Mouse (Mus musculus) neural tube, embryonic 14.5 days (tissue): ENCODE data around the gene Slco2a1. TPM values are rescaled to one million over a fixed set of nuclear protein-coding genes. Genes with fewer than 3 reads are reported as not detected.

ENCODE experiments used
- ATAC-seq: fragments of 200-750 bp; cut with Nextera tagmentation; 2 replicates; pipeline ENCODE4 v1.8.0; 2017; ENCODE audit warnings: low read depth, mild to moderate bottlenecking, moderate TSS enrichment, moderate library complexity
- H3K27ac ChIP-seq: fragments of 300-500 bp; sonication (generic); 2 replicates; pipeline ENCODE4 v1.5.1; 2014; ENCODE audit warnings: low read depth, mild to moderate bottlenecking, control low read depth, low read length, moderate library complexity, mixed read lengths
- H3K27me3 ChIP-seq: fragments of 300-500 bp; sonication (generic); 2 replicates; pipeline ENCODE4 v1.6.1; 2014; ENCODE audit warnings: low read length; ENCODE audit not compliant: control insufficient read depth, insufficient read depth
- H3K36me3 ChIP-seq: fragments of 300-500 bp; sonication (generic); 2 replicates; pipeline ENCODE4 v1.6.1; 2014; ENCODE audit warnings: low read length, mixed read lengths; ENCODE audit not compliant: control insufficient read depth, insufficient read depth
- H3K4me1 ChIP-seq: fragments of 300-500 bp; sonication (generic); 2 replicates; pipeline ENCODE4 v1.6.1; 2014; ENCODE audit warnings: low read length; ENCODE audit not compliant: control insufficient read depth, insufficient read depth
- H3K4me2 ChIP-seq: fragments of 300-500 bp; sonication (generic); 2 replicates; pipeline ENCODE4 v1.6.1; 2014; ENCODE audit warnings: mild to moderate bottlenecking, low read depth, low read length, control low read depth
- H3K4me3 ChIP-seq: fragments of 300-500 bp; sonication (generic); 2 replicates; pipeline ENCODE4 v1.5.1; 2014; ENCODE audit warnings: low read depth, low read length, control low read depth, mixed read lengths
- H3K9ac ChIP-seq: fragments of 300-500 bp; sonication (generic); replicated peaks from 2 replicates; pipeline ENCODE4 v1.6.1; 2014; ENCODE audit warnings: low read depth, mild to moderate bottlenecking, control low read depth, low read length, mixed read lengths
- H3K9me3 ChIP-seq: fragments of 300-500 bp; sonication (generic); 2 replicates; pipeline ENCODE4 v1.6.1; 2016; ENCODE audit warnings: low read length; ENCODE audit not compliant: control insufficient read depth
- WGBS: fragments of 180-500 bp; shearing (Covaris S2); extraction: QIAGEN DNeasy Blood & Tissue Kit; methylation state at CpG from one replicate; pipeline ENCODE4 v1.1.7; 2014; 5-methylcytosine and 5-hydroxymethylcytosine counted together
- polyA plus RNA-seq: library from polyadenylated mRNA; unstranded; fragments of >200 nt; fragmentation: Nextera tagmentation; extraction: Ambion mirVana; gene quantifications from 2 replicates; pipeline ENCODE4 v1.2.1, GENCODE M21; 2014

The Slco2a1 gene
- polyA plus RNA-seq, 1 experiment from 2014 or later: 1.0 TPM

DNA sequence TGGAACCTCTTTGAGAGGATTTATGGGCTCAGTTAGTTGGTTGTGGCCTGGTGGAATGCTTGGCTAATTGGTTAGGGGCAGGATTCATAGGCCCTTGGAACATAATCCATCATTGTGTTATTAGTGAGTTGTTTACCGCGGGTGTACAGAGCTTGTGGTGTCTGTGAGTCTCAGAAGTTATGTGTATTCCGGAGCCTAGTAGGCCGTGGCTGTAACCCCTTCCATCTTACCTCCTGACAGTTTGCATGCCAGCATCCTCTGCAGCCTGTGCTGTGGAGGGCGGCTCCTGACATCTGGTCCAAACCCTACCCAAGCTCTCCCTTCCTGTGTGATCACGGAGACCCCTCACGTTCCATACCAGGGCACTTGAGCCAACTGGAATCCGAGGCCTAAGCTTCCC is 125.8 kb downstream of the Slco2a1 start:
- no peak overlapping the region for H3K9ac ChIP-seq
- no peak overlapping the region for H3K27ac ChIP-seq
- peaks cover 25% of the 10 kb centered on the region for H3K4me1 ChIP-seq
- peak overlapping the region; percentile 68 for H3K4me3 ChIP-seq
- H3K27me3 ChIP-seq: no peaks in the 10 kb centered on the region
- peak overlapping the region; percentile 92 for H3K4me2 ChIP-seq
- no peak for ATAC-seq
- WGBS: 65% methylated on average over 8 of the region's 8 CpGs
- no peaks in the 10 kb centered on the region for H3K36me3 ChIP-seq
- H3K9me3 ChIP-seq: no peaks in the 10 kb centered on the region

DNA sequence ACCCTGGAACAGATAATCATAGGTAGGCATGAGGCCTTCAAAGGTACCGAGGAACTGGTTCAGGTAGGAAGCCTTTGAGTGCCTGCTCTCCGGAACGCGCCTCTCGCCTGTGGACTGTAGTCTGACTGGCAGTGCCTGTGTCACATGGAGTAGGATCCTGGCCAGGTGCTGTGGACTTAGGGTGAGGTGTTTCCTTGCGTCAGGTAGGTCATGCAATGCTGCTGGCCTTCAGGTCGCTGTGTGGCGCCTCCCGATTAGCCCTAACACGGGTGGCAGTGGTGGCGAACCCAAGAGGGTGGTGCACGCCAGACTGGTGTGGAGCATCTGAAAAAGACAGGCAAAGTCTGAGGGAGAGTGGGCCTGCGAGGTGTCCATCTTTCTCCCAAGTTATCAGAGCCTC is 126.4 kb downstream of the Slco2a1 start:
- H3K9ac ChIP-seq: no peak overlapping the region
- 90% methylated on average over 13 of the region's 13 CpGs for WGBS
- no peaks in the 10 kb centered on the region for H3K36me3 ChIP-seq
- peak overlapping the region; percentile 92; the same call in 1 of the 2 replicates for H3K4me2 ChIP-seq
- H3K4me1 ChIP-seq: peaks cover 23% of the 10 kb centered on the region
- no peaks in the 10 kb centered on the region for H3K27me3 ChIP-seq
- no peak for ATAC-seq
- H3K4me3 ChIP-seq: no peak overlapping the region
- no peaks in the 10 kb centered on the region for H3K9me3 ChIP-seq
- H3K27ac ChIP-seq: no peak overlapping the region

DNA sequence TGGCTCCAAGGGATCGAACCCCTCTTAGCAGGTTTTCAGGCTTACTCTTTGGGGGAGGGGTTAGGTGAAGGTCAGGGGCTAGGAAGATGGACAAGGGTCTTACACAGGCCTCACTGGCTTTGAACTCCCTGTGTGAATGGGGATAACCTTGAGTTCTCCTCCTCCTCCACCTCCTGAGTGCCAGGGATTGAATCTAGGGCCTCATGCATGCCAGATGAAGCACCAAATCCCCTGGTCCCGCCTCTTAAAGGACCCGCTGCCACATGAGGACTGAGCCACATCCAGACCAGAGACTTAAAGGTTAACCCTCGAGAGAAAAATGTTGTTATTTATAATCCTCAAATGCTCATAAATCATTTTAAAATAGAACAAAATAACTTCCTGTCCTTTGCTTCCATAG is 128.4 kb downstream of the Slco2a1 start:
- H3K36me3 ChIP-seq: no peaks in the 10 kb centered on the region
- H3K4me3 ChIP-seq: no peak overlapping the region
- H3K27ac ChIP-seq: no peak overlapping the region
- no peak overlapping the region for H3K4me2 ChIP-seq
- 87% methylated on average over 4 of the region's 4 CpGs for WGBS
- H3K27me3 ChIP-seq: no peaks in the 10 kb centered on the region
- no peaks in the 10 kb centered on the region for H3K9me3 ChIP-seq
- ATAC-seq: no peak
- no peak overlapping the region for H3K9ac ChIP-seq
- peaks cover 15% of the 10 kb centered on the region for H3K4me1 ChIP-seq

DNA sequence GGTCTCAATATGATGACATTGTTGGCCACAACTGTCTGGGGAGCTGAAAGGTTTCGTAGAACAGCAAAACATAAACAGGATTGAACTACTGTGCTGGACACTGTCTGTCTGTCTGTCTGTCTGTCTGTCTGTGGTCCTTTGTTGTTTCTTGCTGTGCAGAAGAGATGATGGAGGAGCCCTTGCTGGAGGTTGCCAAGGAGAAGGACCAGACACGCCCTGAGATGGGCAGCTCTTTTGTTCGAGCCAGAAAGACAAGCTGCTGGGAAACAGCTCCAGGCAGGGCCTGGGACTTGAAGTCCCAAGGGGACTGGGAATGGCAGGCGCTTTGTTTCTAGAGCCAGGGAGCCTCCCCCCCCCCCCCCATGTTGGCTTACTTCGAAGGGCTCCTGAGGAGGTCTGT is 129.0 kb downstream of the Slco2a1 start:
- no peak for ATAC-seq
- Histone ChIP-seq H3K36me3 (no peaks in the 10 kb centered on the region), H3K9me3 (no peaks in the 10 kb centered on the region), H3K4me3 (no peak overlapping the region), H3K4me1 (peaks cover 15% of the 10 kb centered on the region), H3K27ac (no peak overlapping the region), H3K4me2 (no peak overlapping the region), H3K9ac (no peak overlapping the region), H3K27me3 (no peaks in the 10 kb centered on the region)
- 20% methylated on average over 5 of the region's 5 CpGs for WGBS

DNA sequence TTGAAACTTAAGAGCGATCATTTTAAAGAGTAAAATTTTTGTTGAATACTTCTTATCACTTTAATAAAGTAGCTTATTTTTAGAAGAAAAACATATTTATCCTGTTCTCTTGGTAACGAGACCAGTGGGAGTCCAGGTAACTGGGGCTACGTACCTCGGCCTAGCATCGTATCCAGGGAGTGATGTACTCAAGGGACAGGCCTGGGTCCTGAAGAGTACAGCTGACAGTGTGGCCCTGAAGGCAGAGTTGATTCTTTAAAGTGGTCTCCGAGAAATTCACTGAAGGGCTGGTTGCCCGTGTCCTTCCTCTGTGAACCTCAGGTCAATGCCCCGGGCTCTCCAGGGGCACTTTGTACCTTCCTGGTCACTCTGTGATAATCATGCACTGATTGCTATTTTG is 129.4 kb downstream of the Slco2a1 start:
- peaks cover 15% of the 10 kb centered on the region for H3K4me1 ChIP-seq

DNA sequence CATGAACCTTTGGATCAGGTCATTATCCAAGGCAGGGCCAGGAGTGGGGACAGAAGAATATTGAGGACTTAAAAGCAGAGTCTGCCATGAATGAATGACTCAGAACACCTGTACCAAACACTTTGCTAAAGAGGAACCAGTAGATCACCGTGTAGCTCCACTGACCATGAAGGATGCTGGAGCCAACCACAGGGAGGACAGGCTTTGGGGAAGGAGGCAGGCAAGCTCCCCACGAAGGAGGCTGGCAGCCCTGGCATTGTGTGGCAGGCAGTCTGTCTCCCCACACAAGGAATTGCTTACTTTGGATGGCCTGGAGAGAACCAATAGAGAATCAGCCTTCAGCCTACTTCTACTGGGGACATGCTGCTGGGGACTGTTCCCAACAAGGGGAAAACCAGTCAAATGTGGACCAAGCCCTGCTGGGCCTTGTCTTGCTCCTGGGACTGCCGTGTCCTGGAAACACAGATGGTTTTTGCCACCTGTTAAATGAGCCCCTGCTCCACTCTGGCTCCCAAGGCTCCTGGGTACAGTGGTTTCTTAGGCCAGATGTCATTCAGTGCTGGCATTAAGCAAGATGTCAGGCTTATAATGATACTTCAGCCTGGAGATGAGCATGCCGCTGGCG is 130.3 kb downstream of the Slco2a1 start:
- no peak overlapping the region for H3K4me3 ChIP-seq
- H3K4me2 ChIP-seq: no peak overlapping the region
- peaks cover 10% of the 10 kb centered on the region for H3K4me1 ChIP-seq
- no peak overlapping the region for H3K9ac ChIP-seq
- no peaks in the 10 kb centered on the region for H3K9me3 ChIP-seq
- H3K27me3 ChIP-seq: no peaks in the 10 kb centered on the region
- no peak for ATAC-seq
- H3K27ac ChIP-seq: peak overlapping the region; percentile 7; the same call in 1 of the 2 replicates
- 88% methylated on average over 5 of the region's 5 CpGs for WGBS
- no peaks in the 10 kb centered on the region for H3K36me3 ChIP-seq

More for the DNA sequence above, 129.4 kb downstream of the Slco2a1 start:
- no peak overlapping the region for H3K9ac ChIP-seq
- no peaks in the 10 kb centered on the region for H3K9me3 ChIP-seq
- no peaks in the 10 kb centered on the region for H3K27me3 ChIP-seq
- no peak for ATAC-seq
- H3K4me3 ChIP-seq: no peak overlapping the region
- no peaks in the 10 kb centered on the region for H3K36me3 ChIP-seq
- 78% methylated on average over 8 of the region's 8 CpGs for WGBS
- H3K27ac ChIP-seq: no peak overlapping the region
- H3K4me2 ChIP-seq: no peak overlapping the region

DNA sequence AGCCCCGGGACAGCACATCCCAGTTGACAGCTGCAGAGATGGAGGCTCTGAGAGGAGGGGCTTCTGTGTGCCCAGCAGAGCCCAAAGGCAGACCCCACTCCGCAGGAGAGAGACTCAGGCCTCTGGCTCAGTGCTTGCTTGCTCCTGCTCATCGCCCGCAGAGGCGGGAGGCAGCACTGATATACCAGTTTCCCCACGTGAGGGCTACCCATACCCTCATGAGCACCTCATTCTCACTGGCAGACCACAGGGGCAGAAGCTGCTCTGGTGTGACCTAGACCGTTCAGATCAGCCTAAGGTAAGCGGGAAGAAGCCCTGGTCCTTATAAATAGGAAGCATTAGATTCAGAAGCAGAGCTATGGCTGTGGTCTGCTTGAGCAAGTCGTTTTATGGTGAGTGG is 131.3 kb downstream of the Slco2a1 start:
- Histone ChIP-seq H3K4me1 (no peaks in the 10 kb centered on the region; the same call in 1 of the 2 replicates), H3K36me3 (no peaks in the 10 kb centered on the region), H3K4me3 (no peak overlapping the region), H3K27ac (peak overlapping the region; percentile 22; the same call in 1 of the 2 replicates), H3K9ac (no peak overlapping the region), H3K9me3 (no peaks in the 10 kb centered on the region), H3K27me3 (no peaks in the 10 kb centered on the region), H3K4me2 (no peak overlapping the region)
- peak; percentile 20; the same call in 1 of the 2 replicates for ATAC-seq
- WGBS: 79% methylated on average over 9 of the region's 9 CpGs

DNA sequence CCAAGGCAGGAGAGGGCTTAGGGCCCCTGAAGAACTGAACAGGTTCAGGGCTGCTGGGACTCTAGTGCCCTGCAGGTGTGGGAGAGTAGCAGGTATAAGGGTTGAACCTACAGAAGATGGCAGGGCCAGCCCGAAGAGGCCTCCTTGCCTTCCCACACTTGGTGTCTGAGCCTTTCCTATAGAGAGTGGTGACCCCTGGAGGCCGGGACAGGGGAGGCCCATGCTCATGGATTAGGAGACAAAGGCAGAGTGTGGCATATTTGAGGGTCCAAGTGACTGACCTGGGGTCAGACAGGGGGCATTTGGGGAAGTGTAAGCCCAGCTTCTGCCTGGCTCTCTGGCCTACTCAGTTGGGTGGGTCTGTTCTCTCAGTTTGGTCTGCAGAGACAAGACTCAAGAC is 131.7 kb downstream of the Slco2a1 start:
- Histone ChIP-seq H3K4me2 (no peak overlapping the region), H3K36me3 (no peaks in the 10 kb centered on the region), H3K9me3 (no peaks in the 10 kb centered on the region), H3K27ac (0 out of 2 replicates have a peak overlapping the region, but pooled peaks have one; percentile 22), H3K27me3 (no peaks in the 10 kb centered on the region), H3K4me1 (no peaks in the 10 kb centered on the region; the same call in 1 of the 2 replicates), H3K4me3 (no peak overlapping the region), H3K9ac (no peak overlapping the region)
- no peak; the same call in 1 of the 2 replicates for ATAC-seq
- 55% methylated on average over 2 of the region's 2 CpGs for WGBS

DNA sequence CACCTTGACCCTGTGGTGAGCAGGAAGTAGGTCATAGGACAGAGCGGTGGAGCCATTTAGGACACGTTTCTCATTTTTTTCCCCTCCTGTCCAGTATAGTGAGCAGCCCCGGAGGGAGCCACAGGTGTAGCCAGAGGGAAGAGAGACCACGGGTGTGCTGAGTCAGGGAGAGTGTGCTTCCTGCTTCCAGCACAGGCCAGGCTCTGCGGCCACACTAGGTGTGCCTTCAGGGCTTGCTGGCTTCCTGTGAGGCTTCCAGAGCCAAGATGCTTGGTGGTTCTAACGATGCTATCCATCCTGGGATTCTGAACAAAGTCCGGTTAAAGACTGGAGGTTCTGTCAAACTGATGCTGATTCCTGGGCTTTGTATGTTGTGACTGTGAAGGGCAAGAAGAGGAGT is 133.0 kb downstream of the Slco2a1 start:
- no peaks in the 10 kb centered on the region for H3K4me1 ChIP-seq
- no peak overlapping the region for H3K27ac ChIP-seq
- ATAC-seq: no peak
- no peak overlapping the region for H3K9ac ChIP-seq
- H3K27me3 ChIP-seq: no peaks in the 10 kb centered on the region
- H3K9me3 ChIP-seq: no peaks in the 10 kb centered on the region
- WGBS: 92% methylated on average over 7 of the region's 7 CpGs
- no peak overlapping the region for H3K4me3 ChIP-seq
- no peaks in the 10 kb centered on the region for H3K36me3 ChIP-seq
- no peak overlapping the region for H3K4me2 ChIP-seq
